Mouse (Mus musculus) kidney, adult 2 months (tissue): ENCODE results near the gene Tasp1.

Experiments used
- CTCF ChIP-seq: fragments of 200-500 bp; conservative IDR thresholded peaks from 2 replicates; pipeline ENCODE4 v1.5.1; 2011; ENCODE audit warnings: low read depth, mild to moderate bottlenecking, control low read depth, low read length, moderate library complexity, mixed read lengths; ENCODE audit not compliant: insufficient read depth, insufficient read length
- POLR2A ChIP-seq: fragments of 200-500 bp; IDR thresholded peaks from one replicate; pipeline ENCODE4 v1.6.1; 2011; ENCODE audit warnings: low read depth, low read length, control low read depth

GRCm38 (mm10) chr2:140113851-140114250, 47.2 kb upstream of the Tasp1 start:
- TF ChIP-seq CTCF = no peak
- no peak for TF ChIP-seq POLR2A
